Mouse (Mus musculus): ENCODE results near the gene Gm28845. TPM values are rescaled to one million over a fixed set of nuclear protein-coding genes. Genes with fewer than 3 reads are reported as not detected.

Gene Gm28845
- 1 to 10 TPM in 1 of 2 experiments, not detected in 1; 1.3 TPM for total RNA-seq (2021)

DNA sequence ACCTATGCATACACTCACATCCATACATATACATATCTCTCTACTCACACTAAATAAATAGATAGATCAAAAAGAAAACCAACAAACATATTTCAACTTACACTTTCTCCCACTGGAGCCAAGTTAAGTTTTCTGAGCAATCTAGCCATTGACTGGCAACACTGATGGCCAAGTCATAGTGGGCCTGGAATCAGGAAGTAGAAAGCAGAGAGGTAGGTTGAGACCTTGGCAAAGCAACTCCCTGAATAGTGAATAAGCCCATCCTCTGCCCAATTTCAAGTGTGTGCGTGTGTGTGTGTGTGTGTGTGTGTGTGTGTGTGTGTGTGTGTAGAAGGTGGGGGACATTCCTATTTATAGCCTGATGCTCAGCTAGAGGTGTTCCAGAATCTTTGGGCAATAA is at the start of gene Gm28845:
TSS of gene Gm28845 (minus strand) at position 121 of the 400 bp plus-strand sequence.
- no peak for DNase-seq (ENCODE audit: extremely low spot score in 1 of 2, low spot score in 1 of 2)

DNA sequence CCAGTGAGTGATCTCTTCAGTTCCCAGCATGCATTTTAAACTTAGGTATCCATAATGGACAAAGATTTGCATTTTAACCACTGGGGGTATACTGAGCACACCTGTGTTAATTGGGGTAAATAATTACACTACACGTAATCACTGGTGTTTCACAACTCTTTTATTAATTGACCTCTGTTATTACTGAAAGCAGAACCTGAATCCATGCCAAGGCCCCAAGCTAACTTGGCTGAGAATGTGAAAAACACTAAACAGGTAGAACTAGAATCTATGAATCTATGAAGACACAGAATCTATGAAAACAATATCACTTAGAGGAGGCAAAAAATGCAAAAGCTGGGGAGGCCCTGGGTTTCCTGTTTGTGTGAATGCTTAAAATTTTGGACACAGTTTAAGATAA is 48.1 kb upstream of the Gm28845 start:
- DNase-seq (ENCODE audit: extremely low spot score in 1 of 2, low spot score in 1 of 2) = no peak

DNA sequence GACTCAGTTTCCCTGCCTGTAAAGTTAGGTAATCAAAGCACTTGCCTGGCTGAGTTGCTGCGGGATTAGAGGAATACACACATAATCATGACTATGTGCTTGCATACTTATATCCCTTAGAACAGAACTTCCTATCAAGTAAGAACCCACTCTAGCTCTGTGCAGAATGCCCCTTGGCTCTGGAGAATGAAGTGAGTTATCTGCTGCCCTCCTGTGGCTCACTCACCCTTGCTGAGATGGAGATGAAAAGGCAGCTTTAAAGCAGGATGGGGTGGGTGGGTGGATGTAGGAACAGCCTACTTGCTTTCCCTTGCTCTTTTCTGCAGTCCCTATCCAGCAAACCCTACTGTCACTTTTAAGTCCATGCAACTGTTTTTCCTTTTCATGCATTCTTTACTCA is 42.9 kb upstream of the Gm28845 start:
- DNase-seq (ENCODE audit: extremely low spot score in 1 of 2, low spot score in 1 of 2) = no peak

DNA sequence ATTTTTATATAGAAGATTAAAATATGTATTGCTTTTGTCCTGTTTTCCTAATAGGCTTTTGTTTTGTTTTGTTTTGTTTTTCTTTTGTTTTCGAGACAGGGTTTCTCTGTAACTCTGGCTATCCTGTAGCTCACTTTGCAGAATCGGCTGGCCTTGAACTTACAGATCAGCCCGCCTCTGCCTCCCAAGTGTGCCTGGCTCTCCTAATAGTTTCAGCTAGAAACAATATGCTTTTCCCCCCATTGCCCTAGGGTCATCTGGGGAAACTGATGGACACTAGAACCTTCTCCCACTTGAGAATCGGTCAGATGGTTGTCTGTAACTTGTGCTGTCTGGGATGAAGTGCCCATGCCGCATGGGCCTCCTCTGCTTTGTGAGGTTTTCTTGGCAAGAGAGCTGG is 36.8 kb upstream of the Gm28845 start:
- DNase-seq (ENCODE audit: extremely low spot score in 1 of 2, low spot score in 1 of 2) = no peak

DNA sequence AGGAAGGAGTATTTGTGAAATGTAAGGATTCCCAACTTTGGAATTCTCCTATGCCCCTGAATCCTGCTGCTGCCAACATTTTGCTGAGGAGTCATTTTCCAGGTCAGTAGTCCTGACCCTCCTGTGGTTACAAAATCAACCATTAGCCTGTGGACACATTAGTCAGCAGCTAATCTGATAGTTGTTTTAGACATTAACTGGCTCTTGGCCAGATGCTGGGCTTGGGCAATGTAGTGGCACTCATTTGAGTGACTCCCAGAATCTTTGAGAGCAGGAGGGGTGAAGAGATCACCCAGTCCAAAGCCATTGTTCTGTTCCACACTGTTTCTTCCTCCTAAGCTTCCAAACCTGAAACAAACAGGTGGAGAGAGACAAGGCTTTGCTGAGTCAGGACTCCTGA is 35.5 kb upstream of the Gm28845 start:
- no peak for DNase-seq (ENCODE audit: extremely low spot score in 1 of 2, low spot score in 1 of 2)

DNA sequence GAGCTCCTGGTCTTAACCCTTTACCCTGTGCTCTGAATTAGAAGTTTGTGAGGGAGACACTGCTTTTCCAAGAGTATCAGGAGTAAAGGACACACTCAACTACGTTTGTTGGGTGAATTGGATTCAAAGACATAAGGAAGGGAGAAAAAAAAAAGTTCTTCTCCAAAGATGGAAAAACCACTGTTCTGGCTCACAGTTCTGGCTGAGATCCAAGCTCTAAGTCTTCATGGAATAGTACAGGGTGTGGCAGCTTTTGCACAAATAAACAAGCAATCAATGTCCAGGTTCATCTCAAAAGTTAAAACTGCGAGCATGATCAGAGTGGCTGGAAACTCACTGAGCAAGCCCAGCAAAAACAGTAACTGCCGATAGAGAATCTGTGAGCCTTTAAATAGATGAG is 28.6 kb upstream of the Gm28845 start:
- no peak for DNase-seq (ENCODE audit: extremely low spot score in 1 of 2, low spot score in 1 of 2)

DNA sequence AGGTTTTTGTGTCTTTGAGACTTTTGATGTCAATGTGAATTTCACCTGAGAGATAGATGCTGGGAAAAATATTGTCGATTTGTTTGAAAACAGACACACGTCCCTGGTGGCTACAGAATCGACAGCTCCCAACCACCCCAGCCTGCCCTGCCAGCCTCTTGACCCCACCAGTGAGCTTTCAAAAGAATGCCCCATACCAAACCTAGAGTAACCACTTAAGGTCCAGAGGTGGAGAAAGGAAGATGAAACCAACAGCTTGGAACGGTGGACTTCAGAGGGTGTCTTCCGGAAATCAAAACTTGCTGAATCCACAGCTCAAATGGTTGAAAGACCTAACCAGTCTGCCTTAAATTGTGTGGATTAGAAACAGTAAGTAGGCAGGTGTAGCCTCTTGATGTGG is 28.0 kb upstream of the Gm28845 start:
- no peak for DNase-seq (ENCODE audit: extremely low spot score in 1 of 2, low spot score in 1 of 2)

DNA sequence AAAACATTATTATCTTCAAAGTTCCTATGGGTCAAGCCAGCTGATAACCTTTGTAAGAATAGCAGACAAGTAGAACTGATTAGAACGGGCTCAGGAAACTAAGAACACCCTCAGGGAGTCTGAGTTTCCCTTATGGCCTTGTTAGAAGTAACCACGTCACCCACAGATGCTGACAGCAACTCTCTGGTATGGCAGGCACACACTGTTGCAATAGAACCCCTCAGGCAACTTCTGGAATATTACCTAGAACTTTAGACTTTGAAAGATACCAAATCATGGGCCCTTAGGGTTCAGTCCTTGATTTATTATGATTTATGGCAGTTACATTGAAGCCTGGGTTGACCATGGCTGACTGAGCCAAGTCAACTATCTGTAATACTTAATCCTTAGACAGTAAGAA is 27.2 kb upstream of the Gm28845 start:
- DNase-seq (ENCODE audit: extremely low spot score in 1 of 2, low spot score in 1 of 2) = no peak

DNA sequence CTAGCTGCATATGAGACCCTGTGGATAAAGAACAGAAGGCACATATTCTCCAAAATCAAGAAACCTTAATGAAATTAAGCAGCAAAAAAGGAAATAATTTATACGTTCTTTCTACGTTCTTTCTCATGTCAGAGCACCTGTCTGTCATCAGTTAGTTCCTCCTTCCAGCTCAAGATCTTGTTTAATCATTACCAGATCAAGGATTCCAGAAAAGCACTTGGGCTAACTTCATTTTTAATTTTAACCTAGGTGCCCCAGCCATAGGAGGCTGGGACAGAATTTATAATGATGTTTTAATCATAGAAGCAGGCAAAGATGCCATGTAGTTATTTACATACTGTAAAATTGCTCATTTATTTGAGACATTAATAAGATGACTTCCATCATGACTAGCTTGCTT is 25.4 kb upstream of the Gm28845 start:
- no peak for DNase-seq (ENCODE audit: extremely low spot score in 1 of 2, low spot score in 1 of 2)

DNA sequence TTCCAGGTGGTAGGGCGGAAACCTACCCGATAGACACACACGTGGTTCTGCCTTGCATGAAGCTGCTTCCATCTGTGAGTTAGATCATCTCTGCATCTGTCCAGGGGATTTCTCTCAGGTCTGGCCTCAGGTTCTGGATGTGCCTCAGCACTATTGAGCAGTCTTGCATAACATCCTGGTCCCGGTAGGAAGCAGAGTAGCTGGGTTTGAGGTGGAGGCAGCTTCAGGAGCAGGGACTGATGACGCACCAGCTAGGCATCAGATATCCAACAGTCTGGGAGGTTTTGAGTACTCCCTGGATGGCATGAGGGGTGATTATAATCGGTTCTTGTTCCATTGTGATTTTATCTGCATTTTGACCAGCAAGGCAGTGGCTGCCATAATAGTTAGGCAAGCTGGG is 18.2 kb upstream of the Gm28845 start:
- no peak for DNase-seq (ENCODE audit: extremely low spot score in 1 of 2, low spot score in 1 of 2)

DNA sequence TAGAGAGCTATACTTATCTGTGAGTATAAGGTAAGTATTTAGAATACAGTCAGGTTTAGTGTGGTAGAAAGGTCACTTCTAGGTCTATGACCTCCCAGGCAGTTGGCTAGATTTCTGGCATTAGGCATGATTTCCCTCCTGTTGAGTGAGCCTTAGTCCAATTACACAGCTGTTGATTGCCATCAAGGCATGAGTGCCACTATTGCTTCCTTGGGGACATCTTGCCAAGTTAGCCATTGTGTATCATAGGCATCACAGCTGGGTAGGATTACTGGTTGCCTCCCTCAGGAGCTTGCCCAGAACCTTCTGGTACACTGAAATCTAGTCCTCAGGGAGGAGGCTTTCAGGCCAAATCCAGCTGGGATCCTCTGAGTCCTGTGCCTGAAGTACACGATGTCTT is 13.5 kb upstream of the Gm28845 start:
- DNase-seq (ENCODE audit: extremely low spot score in 1 of 2, low spot score in 1 of 2) = no peak

DNA sequence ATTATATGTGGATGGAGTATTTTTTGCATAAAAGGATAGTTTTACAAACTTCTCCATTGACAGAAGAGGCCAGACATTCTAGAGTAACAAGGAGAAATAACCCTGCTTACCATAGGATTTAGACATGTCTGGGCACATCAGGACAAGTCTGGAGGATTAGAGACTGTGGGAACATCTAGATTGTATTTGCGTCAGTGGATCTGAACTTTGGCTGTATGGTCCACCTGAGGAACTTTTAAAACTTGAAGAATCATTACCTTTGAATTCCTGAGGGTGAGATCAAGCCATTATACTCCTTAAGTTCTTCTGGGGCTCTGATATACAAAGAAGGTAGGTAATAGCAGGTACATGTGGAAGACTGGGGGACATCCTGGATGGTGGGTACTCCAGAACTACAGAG is 12.3 kb upstream of the Gm28845 start:
- no peak for DNase-seq (ENCODE audit: extremely low spot score in 1 of 2, low spot score in 1 of 2)

DNA sequence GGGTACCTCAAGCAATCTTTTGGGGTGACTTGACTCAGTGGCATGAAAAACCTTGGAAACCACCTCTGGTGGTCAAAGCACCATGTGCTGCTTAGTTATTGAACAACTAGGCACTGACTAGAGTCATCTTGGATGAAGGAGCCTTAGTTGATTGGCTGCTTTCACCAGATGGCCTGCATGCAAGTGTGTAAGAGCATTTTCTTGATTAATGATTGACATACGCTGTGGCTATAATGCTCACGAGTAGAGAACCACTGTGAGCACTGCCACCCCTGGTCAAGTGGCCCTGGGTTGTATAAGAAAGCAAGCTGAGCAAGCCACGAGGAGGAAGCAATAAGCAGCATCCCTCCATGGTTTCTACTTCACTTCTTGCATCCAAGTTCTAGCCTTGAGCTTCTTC is 10.9 kb upstream of the Gm28845 start:
- DNase-seq (ENCODE audit: extremely low spot score in 1 of 2, low spot score in 1 of 2) = no peak

DNA sequence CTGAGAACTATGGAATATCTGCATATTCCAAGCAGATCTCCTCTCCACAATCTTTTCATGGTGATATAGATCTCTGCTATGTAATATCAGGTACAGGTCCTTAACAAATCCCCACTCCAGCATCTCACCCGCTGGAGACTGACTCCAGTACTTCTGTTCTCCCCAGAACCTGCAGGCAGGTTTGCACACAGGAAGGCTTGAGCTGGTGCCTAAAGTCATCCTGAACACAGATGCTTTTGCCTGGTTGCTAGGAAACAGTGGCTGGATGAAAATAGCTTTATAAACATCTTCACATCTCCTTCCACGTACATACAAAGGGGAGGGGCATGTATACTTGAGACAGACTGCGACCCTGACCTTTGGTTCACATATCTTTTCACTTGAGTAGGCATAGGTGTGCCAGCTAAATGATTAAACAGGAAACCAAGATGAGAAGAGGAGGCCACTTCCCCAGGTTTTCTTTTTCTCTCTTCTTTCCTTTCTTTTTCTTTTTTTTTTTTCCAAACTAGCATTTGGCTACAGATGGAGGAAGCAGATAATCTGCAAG is 10.3 kb upstream of the Gm28845 start:
- no peak for DNase-seq (ENCODE audit: extremely low spot score in 1 of 2, low spot score in 1 of 2)

DNA sequence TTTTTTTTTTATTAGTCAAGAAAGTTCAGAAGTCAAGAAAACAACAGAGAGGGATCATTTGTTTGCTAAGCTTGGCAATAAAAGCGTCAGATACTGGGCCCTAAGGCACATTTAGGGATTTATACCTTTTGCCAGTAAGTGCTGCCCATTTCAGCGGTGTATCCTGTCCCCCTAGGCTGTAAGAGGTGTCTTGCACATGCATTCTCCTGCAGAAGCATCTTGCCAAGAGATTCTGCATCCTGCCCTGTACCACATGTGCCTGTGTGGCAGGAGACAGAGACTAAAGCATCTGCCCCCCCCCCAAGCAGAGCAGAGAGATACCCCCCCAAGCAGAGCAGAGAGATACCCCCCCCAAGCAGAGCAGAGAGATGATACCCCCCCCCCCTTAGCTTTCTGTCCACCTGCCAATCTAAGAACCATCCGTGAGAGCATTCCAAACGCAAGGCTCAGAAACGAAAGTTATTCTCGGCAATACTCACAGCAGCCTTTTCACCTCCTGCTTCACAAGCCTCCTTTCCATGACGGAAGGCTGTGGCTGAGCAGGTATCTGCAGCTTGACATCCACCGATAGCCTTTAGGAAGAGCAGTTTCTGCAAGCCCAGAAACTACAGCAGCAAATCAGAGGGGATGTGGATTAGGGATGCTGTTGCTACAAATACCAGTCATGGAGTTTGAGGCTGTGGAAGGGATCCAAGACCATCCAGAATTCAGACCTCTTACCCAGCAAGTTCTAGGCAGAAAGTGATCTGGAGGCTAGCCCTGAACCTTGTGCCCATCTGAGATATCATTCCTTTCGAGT is 3.4 kb upstream of the Gm28845 start, which contains the start of gene D630023F18Rik:
TSS of gene D630023F18Rik (minus strand) at position 641 of the 799 bp plus-strand sequence.
- peak in 1 of 2 experiments; percentile 25 for DNase-seq (ENCODE audit: extremely low spot score in 1 of 2, low spot score in 1 of 2)

DNA sequence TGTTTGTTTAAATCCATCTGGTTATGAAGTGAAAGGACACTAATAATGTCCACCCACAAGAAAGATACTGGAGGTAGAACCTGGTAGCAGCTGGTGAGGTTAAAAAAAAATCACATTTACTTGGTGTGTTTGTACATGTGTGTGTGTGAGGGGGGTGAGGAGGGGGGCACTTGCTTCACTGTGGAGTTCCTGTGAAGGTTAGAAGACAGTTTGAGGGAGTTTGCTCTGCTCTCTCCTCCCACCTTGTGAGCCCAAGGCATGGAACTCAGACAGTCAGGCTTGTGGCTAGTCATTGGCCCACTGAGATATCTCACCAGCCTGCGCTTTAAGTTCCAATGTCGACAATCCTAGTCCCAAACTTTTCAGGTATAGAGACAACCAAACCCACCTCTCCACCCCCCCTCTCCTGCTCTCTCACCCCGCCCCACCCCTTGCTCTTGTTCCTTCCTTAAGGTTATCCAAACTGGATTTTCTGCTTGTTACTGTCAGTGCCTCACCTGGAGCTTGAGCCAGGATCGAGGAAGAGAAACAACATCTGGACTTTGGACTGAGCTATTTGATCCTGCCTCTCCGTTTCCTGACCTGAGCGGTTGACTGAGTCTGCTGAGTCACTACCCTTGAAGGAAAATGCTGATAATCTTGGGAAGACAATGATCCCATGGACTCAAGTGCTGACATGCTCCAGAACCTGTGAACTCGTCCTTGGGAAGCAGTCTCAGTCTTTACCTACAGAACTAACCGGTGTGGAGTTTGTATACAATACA is 1.0 kb downstream of the Gm28845 start:
- no peak for DNase-seq (ENCODE audit: extremely low spot score in 1 of 2, low spot score in 1 of 2)

DNA sequence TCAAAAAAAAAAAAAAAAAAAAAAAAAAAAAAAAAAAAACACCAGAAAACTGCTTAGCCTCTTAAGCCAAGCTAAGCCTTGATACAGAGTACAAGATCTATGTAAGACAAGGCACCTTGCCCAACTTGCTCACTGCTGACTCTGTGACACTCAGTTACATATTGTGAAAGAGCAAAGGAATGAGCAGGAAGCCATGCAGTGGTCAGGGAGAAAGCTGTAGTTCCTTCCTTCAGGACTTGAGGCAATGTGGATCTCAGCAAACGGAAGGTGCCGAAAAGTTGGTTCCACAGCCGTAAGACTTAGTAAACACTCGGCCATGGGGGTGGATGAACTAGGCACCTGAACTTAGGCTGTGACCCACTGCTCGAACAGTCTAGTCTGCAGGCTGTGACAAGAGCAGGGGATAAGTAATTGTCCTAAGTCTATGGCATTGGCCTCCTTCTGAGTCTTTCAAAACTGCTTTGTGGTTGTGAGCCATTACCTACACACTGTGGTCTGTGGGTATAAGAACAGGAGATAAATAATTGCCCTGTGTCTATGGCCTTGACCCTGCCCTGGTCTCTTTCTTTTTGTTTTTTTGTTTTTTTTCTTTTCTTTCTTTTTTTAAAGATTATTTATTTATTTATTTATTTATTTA is 5.7 kb downstream of the Gm28845 start:
- no peak for DNase-seq (ENCODE audit: extremely low spot score in 1 of 2, low spot score in 1 of 2)

DNA sequence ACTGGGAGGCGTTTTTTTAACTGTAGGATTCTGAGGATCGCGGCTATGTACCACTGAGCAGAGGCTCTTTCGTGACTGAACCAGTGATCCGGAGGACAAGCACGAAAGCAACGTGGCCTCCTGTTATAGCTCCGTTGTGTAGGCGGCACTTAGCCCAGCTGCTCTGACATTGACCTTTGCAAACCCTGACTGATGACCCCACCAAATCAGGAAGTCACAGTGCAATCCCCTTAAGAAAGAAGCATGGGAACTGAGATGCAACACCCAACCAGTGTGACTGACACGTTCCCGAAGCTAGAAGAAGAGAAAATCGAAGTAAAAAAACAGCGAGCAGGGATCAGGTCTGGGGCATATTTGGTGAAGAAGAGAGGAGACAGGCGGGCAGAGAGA is 6.6 kb downstream of the Gm28845 start:
- no peak for DNase-seq (ENCODE audit: extremely low spot score in 1 of 2, low spot score in 1 of 2)

DNA sequence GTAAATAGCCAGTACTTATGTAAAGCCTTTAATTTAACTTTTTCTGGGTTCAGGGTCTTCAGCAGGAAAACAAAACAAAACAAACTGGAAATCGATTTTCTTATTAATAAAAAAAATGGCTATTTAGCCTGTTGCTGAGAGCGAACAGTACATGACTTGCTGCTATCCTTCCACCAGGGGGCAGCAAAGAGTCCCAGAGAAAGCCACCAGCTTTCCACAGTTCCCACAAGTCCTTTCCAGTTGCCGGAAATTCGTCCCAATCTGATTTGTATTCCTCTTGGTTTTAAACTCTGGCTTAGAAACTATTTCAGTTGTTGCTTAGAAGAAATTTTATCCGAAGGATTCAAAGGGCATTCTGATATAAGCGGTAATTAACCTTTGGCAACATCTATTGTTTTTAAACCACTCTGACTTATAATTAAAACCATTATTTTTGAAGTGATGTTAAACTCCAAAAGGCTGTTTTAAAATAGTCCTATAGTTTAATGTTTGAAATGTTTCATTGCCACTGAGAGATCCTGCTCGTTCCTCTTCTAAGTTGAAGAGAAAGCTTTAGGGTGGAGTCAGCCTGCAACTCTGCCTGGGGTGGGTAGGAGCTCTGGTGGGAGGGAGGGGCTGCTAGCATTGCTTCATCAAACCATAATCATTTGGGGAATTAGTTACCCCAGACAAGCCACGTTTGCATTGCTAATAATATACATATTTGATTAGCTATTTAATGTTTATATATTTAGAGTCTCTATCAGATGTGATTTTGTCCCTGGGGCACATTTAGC is 7.1 kb downstream of the Gm28845 start:
- DNase-seq (ENCODE audit: extremely low spot score in 1 of 2, low spot score in 1 of 2) = peak in 1 of 2 experiments; percentile 79

DNA sequence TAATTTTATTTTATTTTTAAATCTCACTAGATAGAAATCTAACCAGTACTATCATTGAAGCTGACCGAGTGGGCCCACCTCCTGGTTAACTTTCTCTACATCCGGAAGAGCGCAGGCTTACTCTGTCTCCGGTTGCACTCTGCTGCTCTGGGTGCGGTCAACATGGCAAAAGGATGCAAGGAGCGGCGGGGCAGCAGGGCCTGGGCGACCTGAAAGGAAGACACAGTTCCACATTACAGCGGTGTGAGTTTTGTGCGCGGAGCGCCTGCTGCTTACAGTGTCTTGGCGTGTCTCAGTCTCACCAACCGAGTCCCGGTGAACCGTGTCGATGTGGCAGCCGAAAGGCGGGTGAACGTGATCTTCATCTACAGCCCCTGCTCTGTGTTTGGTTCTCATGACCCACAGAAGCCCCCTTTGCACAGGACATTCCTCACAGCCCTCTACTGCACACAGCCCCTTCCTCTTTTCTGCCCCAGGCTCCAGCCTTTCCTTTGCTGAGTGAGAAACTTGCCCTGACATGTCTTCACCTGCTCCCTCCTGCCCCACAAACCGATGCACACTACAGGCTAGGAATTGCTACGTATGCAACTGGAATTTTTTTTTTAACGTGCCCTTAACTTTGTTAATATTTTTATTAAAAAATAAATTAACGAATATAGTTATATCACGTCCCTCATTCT is 9.5 kb downstream of the Gm28845 start:
- no peak for DNase-seq (ENCODE audit: extremely low spot score in 1 of 2, low spot score in 1 of 2)
